Mouse (Mus musculus) left cerebral cortex, postnatal 25 days (tissue): ENCODE measurements around the gene Cct8l1. TPM values are rescaled to one million over a fixed set of nuclear protein-coding genes. Genes with fewer than 3 reads are reported as not detected.
A peak's percentile ranks its signal among the peaks of the same experiment; 100 is the strongest.

Experiments
- DNase-seq, 2 experiments: peaks; one replicate each; pipeline ENCODE4 v3.0.0; 2022; ENCODE audit warnings: low spot score in 2 of 2, mixed read lengths in 1 of 2
- intact Hi-C: fragments of 180-260 bp; cut with DNase I; formaldehyde crosslinking; loops from one replicate; pipeline ENCODE4 v1.15.1; 2025
- total RNA-seq, 2 experiments: library from RNA; stranded (reverse); gene quantifications; 2 replicates each; pipeline ENCODE4 v1.2.3; 2021

Gene Cct8l1
- total RNA-seq, 2 experiments from 2014 or later, result 0.18 TPM; not detected in 1

DNA sequence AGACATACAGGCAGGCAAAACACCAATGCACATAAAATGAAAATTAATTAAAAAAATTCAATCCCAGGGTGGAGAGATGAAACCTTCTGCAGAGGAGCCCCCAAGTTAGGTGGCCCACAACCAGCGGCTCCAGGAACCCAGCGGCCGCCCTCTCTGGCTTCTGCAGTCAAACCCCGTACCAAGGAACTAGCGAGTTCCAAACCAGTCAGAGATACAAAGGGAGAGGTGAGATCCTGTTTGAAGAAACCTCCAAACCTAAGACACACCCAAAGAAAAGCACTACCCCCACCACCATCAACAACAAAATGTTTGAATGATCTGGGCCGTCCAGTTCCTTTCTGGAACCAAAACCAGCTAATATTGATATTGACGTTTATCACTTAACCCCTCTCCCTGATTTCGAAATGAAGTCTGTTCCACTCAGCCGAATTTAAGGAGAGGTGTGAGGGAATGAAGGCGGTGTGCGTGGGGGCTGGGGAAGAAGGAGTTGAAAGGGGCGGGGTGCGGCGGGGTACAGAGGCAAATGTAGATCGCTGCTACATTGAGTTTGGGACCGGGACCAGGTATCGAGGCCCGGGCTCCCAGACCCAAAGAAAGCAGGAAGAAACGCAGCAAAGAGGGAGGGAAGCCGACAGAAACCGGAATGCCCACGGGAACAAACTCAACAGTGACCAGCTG, 13.1 kb downstream of the Cct8l1 start:
- no peak for DNase-seq
- intact Hi-C loops, result loop anchor here (1.0 to 2.0 kb wide), 2 partner anchors 30 to 82 kb away; no protein-coding TSS in a partner anchor

DNA sequence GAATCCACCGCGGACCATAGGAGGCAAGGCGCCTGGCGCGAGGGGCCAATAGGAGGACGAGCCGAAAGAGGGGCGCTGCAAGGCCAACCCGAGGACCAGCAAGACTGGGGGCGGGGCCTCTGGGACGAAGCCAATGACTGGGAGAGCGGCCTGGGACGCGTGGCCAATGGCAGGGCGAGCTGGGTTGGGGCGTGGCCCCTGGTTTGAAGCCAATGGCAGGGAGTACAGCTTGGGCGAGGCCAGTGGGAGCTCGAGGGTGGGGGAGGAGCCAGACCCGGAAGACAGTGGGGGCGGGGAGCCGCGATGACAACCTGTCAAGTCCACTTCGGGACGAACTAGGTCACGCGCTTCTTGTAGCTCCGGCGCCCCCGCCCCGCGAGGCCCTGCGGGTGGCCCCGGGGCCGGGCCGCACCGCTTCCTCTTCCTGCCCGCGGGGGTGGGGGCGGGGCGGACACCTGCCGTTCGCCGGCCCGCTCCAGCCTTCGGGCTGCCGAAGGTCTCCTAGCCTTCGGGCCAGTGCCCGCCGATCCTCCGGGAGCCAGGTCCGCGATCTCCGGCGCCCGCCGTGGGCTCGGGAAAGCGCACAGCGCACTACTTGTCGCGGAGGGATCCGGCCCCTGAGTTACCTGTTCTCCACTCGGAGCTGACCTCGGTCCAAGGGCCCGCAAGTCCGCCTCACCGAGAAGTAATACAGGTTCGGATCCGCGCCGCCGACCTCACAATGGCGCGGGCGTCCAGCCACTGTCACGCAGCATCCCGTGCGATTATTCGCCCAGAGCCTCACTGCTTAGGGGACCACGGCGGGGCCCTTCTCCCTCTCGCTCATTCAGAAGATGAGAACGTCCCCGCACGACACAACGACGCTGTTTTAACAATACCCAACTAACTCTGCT, 13.9 kb downstream of the Cct8l1 start:
- DNase-seq, result peak; percentile 99 to 100
- intact Hi-C loops, result loop anchor here (1.0 to 2.0 kb wide), 2 partner anchors 30 to 81 kb away; no protein-coding TSS in a partner anchor

DNA sequence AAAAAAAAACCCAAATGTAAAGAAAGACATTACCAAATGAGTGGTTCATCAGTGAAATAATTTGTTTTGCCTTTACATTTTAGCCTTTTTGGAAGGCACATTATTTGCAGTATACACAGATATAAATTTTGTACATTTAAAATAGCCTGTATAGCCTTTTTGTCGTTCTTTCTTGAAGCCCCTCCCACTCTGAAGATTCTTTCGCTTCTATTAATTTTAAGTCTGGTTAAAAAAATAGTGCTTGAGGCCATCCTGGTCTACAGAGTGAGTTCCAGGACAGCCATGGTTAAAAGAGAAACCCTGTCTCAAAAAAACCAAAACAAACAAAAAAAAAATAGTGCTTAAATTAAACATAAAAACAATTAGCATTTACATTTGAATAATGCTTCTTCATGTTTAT, 14.8 kb downstream of the Cct8l1 start:
- DNase-seq, result no peak
- intact Hi-C loops, result no loop called here

DNA sequence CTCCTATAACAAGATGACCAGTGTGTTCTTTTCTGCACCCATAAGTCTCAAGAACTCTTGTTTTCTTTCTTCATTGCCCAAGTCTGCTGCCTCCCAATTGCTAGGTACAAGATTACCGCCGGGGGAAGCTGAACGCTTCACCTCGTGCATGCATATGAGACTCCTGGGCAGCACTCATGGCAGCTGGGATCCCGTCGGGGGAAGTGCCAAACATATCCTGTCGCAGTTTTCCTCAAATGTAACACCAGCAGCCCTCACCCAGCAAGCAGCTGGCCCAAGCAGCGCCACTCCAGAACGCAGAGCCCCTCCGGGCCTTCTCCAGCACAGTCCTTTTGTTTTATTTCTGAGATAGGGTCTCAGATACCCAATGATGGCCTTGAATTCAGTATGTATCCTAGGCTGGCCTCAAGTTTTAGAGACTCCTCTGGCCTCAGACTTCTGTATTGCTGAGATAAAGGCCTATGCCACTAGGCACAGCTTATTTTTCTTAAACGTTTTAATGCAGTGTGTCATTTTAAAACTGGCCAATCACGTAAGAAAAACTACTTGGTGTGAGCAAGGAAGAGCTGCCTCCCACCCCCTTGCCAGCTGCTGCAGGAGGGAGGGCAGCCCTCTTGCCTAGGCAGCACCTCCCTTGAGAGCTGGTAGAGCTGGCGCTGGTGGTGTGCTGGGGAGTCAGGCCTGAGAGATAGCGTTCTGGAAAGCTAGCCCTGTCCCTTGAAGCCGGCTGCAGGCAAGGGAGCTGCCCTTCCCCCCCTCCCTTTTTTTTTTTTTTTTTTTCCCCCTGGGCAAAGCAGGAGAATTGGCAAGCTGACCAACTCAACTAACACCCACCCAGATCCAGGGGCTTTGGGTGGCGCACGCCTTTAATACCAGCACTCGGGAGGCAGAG, 16.6 kb downstream of the Cct8l1 start:
- DNase-seq, result peak; percentile 6 to 56
- intact Hi-C loops, result no loop called here

DNA sequence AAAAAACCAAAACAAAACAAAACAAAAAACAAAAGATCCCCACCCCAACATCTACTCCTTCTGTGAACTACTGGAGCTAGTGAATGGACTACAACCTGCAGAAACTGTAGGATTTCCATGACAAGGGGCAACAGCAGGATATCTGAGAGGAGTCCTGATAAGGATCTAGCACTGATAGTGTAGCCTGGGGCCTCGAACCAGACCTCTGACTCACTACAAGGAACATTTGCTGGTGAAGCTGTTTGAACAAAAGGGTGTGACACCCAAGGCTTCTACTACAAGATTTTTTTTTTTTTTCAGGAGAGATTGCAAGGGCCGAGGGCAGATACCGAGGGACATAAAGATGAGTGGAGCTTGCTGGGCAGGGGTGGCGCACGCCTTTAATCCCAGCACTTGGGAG, 17.4 kb downstream of the Cct8l1 start:
- intact Hi-C loops, result no loop called here
- DNase-seq, result no peak

DNA sequence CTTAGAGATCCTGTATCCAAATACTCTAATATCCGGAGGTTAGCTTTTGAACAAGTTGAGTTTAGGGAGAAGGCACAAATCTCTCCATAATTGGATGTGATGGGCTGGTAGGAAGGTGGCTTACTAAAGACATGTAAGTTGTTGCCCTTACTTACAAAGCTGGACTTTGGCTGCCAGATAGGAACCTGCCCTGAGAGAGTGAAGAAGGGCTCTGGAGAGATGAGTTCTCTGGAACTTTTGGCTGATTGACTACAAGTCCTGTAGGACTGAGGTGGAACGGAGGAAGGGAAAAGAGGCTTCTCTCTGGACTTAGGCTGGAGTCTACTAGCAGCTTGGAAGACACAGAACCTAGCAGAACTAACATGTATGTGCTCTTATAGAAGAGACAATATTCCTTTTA, 19.7 kb downstream of the Cct8l1 start:
- DNase-seq, result no peak
- intact Hi-C loops, result no loop called here

DNA sequence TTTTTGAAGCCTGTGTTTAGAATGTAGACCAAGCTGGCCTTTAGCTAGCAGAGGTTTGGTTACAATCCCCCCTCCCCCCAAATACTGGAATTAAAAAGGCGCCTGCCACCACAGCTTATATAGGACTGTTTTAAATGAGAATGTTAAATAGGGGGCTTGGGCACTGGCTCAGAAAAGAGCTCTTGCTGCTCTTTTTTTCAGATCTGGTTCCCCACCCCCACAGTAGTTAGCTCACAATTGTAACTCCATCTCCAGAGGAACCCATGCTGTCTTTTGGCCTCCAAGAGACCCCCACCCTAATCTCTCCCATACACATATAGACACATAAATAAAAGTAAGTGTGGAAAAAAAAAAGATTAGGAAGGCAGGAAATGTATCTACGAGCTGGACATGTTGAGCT, 20.6 kb downstream of the Cct8l1 start:
- intact Hi-C loops, result no loop called here
- no peak for DNase-seq

DNA sequence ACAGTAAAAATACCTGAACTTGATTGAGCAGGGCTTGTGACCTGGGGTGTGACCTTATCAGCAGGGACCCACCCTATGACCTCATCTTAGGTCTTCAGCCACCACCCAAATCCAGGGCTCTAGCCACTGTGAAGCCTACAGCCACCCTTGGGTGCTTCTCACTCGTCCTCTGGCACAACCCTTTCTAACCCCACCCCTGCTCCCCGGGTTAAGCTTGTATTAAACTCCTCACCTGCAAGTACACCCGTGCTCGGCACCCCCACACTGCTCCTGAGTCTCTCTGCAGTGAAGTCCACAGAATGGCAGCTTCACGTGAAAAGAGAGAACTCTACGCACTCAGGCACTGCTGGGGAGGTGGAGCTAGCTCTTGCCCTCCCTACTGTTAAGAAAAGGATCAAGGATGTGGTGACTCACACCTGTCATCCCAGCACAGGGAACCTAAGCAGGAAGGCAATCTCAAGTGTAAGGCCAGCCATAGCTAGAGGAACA, 21.1 kb downstream of the Cct8l1 start:
- intact Hi-C loops, result no loop called here
- no peak for DNase-seq

DNA sequence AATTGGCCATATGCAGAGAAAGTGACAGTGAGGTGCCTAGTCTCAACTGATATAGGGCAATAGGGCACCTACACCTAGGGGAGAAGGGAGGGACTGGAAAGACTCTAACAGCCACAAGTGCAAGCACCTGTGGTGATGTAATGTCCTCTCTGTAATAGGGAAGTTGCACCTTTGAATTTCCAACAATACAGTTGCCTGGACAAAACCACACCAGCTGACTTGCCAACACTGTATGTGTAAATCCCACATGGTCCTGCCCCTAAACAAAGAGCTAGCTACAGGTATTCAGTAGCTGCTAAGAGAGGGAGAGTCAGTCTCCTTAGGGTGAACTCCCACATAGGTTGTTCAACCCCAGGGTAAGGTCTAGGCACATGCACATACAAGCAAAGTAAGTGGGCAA, 24.5 kb downstream of the Cct8l1 start:
- no peak for DNase-seq
- intact Hi-C loops, result no loop called here

DNA sequence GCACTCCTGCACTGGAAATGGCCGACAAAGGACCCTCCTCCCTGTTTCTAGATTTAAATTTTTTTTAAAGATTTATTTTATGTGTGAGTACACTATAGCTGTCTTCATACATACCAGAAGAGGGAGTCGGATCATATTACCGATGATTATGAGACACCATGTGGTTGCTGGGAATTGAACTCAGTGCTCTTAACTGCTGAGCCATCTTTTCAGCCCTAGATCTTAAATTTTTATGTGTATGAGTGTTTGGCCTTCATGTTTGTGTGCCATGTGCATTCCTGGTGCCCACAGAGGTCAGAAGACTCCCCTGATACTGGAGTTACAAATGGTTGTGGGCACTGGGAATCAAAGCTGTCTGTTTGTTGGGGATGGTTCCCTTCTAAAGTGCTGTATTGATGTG, 25.1 kb downstream of the Cct8l1 start:
- intact Hi-C loops, result no loop called here

DNA sequence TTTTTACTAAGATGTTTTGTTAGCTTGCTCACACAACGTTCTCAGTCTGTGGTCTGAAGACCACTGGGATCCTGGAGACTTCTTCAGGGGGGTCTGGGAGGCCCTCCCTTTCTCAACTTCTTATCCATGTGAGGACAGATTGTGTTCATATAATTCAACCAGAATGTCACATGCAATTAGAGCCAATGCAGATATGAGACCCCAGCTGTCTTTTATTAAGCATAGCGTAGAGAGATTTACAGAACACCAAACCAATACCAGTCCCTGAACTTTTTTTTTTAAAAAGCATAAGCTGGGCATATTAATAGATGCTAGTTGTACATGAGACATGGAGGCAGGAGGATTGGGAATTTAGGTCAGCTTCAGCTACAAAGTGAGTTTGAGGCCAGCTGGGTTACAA, 25.8 kb downstream of the Cct8l1 start:
- intact Hi-C loops, result no loop called here
- no peak for DNase-seq

More for the DNA sequence above, 25.1 kb downstream of the Cct8l1 start:
- no peak for DNase-seq

DNA sequence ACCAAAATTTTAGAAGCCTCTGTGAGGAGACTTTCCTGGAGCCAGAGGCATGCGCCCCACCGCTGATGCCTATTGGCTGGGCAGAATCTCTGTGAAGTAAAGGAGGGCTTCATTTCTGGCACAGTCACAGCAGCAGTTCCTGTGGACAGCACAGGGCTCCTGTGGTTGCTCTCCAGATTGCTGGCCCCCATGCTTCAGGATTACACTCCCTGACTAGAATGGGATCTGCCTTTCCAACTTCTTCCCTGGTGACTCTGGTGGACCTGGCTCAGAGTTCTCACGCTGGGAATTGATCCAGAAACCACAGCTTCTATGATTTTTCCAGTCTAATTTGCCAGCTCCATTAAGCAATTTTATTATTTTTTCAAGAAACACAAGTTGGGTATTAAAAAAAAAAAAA, 28.2 kb downstream of the Cct8l1 start:
- no peak for DNase-seq

DNA sequence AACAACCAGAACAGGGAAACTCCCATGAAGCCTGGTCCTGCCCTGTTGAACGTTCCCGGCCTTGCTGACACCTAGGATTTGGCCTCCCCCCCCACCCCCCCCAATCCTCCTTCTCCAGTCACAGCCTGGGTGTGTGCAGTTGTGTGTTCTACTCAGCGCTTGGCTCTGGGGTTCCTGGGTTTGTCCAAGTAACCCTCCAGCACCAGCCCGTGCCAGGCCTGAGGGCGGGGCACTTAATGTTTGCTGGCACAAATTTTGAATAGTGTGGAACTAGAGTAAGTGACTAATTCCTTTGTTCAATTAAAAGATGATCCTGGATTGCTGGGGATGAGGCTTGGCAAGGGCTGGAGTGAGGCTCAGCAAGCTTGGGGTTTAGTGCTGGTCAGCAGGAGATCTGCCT, 28.7 kb downstream of the Cct8l1 start:
- DNase-seq, result no peak

More for the DNA sequence above, 28.2 kb downstream of the Cct8l1 start:
- intact Hi-C loops, result no loop called here

DNA sequence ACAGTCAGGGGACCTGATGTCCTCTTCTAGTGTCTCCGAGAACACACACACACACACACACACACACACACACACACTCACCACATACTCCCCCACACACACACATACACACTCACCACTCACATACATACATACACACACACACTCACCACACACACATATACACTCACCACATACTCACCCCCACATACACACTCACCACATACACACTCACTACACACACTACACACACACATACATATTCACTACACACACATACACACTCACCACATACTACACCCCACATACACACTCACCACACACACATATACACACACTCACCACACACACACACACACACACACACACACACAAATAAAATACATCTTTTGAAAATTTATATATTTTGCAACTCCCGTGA, 31.0 kb downstream of the Cct8l1 start:
- no peak for DNase-seq
- intact Hi-C loops, result no loop called here

More for the DNA sequence above, 28.7 kb downstream of the Cct8l1 start:
- intact Hi-C loops, result no loop called here

DNA sequence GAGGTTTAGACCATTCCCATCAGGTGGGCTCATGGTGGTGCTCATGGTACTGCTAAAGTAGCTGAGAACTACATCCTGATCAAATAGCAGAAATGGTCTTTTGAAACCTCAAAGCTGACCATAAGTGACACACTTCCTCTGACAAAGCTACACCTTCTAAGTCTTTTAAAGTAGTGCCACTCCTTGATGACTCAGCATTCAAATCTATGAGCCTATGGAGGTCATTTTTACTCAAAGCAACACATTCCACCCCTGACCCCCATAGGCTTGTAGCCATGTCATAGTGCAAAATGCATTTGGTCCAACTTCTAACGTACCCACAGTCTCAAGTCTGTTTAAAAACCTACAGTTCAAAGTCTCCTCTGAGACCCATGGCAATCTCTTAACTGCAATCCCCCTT, 35.0 kb downstream of the Cct8l1 start:
- intact Hi-C loops, result no loop called here
- DNase-seq, result no peak

DNA sequence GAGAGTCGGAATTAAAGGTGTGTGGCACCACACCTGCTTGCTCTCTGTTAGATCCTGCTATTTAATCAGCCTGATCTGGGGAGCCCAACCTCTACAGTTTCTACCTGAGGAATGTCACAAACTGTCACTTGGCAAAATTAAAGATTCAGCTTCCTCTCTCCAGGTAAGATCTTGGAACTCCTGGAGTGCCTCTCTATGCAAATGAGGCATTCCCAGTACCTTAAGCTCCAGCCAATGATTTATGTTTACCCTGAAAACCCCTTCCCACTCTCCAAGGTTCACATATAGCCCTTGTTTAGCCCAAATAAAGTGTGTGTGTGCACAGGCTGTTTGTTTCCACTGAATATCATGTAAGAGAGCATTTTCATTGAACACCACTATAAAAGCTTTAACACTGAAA, 38.3 kb downstream of the Cct8l1 start:
- intact Hi-C loops, result no loop called here

DNA sequence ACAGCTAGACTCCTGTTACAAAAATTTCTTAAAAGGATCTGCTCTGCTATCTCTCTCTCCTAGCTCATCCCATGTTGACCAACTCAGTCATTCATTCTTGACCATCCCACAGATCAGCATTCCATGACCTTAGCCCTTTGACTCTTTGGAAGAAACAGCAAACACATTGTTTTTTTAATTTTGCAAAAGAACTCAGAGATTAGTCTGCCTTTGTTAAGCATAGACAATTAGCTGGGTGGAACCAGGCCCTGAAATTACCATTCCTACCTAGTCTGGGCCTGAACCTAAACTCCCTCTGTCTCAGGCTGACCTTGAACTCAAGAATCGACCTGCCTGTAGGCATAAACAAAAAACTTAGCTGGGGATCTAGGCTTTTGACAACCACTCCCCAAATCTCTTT, 38.8 kb downstream of the Cct8l1 start:
- intact Hi-C loops, result no loop called here
- DNase-seq, result no peak

More for the DNA sequence above, 38.3 kb downstream of the Cct8l1 start:
- no peak for DNase-seq

DNA sequence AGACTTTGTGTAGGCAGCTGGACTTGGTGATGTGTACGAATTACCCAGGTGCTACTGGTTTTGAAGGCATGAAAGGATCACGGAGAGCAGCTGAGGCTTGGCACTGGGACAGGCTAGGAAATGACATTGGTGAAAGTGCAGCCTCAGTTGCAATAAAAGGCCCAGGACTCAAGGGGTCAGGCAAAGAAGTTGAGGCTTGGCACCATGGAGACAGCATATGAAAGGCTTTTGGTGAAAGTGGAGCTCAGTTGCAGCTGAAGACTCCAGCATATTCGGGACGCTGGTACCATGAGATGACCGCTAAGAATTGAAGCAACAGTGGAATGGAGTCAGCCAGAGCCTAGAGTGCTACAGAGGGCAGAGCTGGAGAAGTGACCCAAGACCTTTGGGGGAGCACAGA, 39.8 kb downstream of the Cct8l1 start:
- intact Hi-C loops, result no loop called here
- DNase-seq, result no peak

DNA sequence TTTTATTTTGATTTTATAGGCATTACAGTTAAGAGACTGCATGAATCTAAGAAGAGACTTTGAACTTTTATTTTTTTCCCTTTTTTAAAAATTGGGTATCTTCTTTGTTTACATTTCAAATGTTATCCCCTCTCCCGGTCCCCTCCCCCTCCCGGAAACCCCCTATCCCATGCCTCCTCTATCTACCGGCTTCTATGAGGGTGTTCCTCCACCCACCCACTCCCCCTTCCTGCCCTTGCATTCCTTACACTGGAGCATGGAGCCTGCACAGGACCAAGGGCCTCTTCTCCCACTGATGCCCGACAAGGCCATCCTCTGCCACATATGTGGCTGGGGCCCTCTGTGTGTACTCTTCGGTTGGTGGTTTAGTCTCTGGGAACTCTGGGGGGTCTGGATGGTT, 40.5 kb downstream of the Cct8l1 start:
- DNase-seq, result no peak
- intact Hi-C loops, result no loop called here
